Mouse (Mus musculus) liver, embryonic 14.5 days (tissue): Measurements from ENCODE around the gene 9930021J03Rik.

Experiments used
- CTCF ChIP-seq: IDR thresholded peaks from 2 replicates; pipeline ENCODE4 v1.5.1; 2016; ENCODE audit warnings: antibody characterized with exemption, low read depth, control low read depth
- EP300 ChIP-seq: IDR thresholded peaks from 2 replicates; pipeline ENCODE4 v1.6.1; 2016; ENCODE audit warnings: antibody characterized with exemption, low read depth

- TF ChIP-seq CTCF (no peak), EP300 (no peak)
These were observed 38.4 kb upstream of the 9930021J03Rik start for GRCm38 (mm10) chr19:29844036-29844661.
